Mouse (Mus musculus): ENCODE results near the gene Elmod1. TPM values are rescaled to one million over a fixed set of nuclear protein-coding genes. Genes with fewer than 3 reads are reported as not detected.

Elmod1 gene
- polyA plus RNA-seq, 1 experiment from 2014 or later = 0.36 TPM

- no peaks in the 10 kb centered on the region for H3K9me3 ChIP-seq
- DNase-seq (ENCODE audit: extremely low spot score, low spot score) = no peak
- no peaks in the 10 kb centered on the region for H3K36me3 ChIP-seq (replicated peaks)
- H3K4me3 ChIP-seq = no peak overlapping the region
- 18% methylated on average over 6 of the region's 6 CpGs for WGBS
- H3K4me1 ChIP-seq = peaks cover 4% of the 10 kb centered on the region; the same call in 1 of the 2 replicates
- H3K27ac ChIP-seq = no peak overlapping the region
- H3K27me3 ChIP-seq (ENCODE audit: poor library complexity, severe bottlenecking) = no peaks in the 10 kb centered on the region
These were observed 20.2 kb downstream of the Elmod1 start for GRCm38 (mm10) chr9:53954853-53955252.

- Histone ChIP-seq H3K4me3 (no peak overlapping the region), H3K4me1 (no peaks in the 10 kb centered on the region; the same call in 1 of the 2 replicates), H3K9me3 (no peaks in the 10 kb centered on the region), H3K27ac (no peak overlapping the region), H3K27me3 (ENCODE audit: poor library complexity, severe bottlenecking) (no peaks in the 10 kb centered on the region), H3K36me3 (replicated peaks) (no peaks in the 10 kb centered on the region)
- 90% methylated on average over 2 of the region's 2 CpGs for WGBS
- no peak for DNase-seq (ENCODE audit: extremely low spot score, low spot score)
These were observed 27.6 kb downstream of the Elmod1 start for GRCm38 (mm10) chr9:53947463-53947862.

GRCm38 (mm10) chr9:53938555-53938954 is 36.5 kb downstream of the Elmod1 start:
- H3K4me3 ChIP-seq = no peak overlapping the region
- H3K27ac ChIP-seq = no peak overlapping the region
- H3K4me1 ChIP-seq = peaks cover 8% of the 10 kb centered on the region
- no peaks in the 10 kb centered on the region for H3K27me3 ChIP-seq (ENCODE audit: poor library complexity, severe bottlenecking)
- WGBS = 92% methylated on average over 3 of the region's 3 CpGs
- no peaks in the 10 kb centered on the region for H3K36me3 ChIP-seq (replicated peaks)
- no peaks in the 10 kb centered on the region for H3K9me3 ChIP-seq
- DNase-seq (ENCODE audit: extremely low spot score, low spot score) = no peak

GRCm38 (mm10) chr9:53934179-53934578 is 40.9 kb downstream of the Elmod1 start:
- peak; percentile 42 for DNase-seq (ENCODE audit: extremely low spot score, low spot score)
- H3K9me3 ChIP-seq = no peaks in the 10 kb centered on the region
- peaks cover 8% of the 10 kb centered on the region for H3K4me1 ChIP-seq
- H3K27me3 ChIP-seq (ENCODE audit: poor library complexity, severe bottlenecking) = no peaks in the 10 kb centered on the region
- no peak overlapping the region for H3K4me3 ChIP-seq
- no peak overlapping the region for H3K27ac ChIP-seq
- 77% methylated on average over 13 of the region's 13 CpGs for WGBS
- no peaks in the 10 kb centered on the region for H3K36me3 ChIP-seq (replicated peaks)

GRCm38 (mm10) chr9:53933375-53933774 is 41.7 kb downstream of the Elmod1 start:
- DNase-seq (ENCODE audit: extremely low spot score, low spot score) = no peak
- WGBS = 91% methylated on average over 4 of the region's 4 CpGs
- H3K27ac ChIP-seq = no peak overlapping the region

GRCm38 (mm10) chr9:53930906-53931305 is 44.2 kb downstream of the Elmod1 start:
- no peak overlapping the region for H3K4me3 ChIP-seq
- H3K27me3 ChIP-seq (ENCODE audit: poor library complexity, severe bottlenecking) = no peaks in the 10 kb centered on the region
- H3K9me3 ChIP-seq = no peaks in the 10 kb centered on the region
- no peak for DNase-seq (ENCODE audit: extremely low spot score, low spot score)
- H3K4me1 ChIP-seq = peaks cover 3% of the 10 kb centered on the region
- H3K27ac ChIP-seq = no peak overlapping the region
- WGBS = 82% methylated on average over 7 of the region's 7 CpGs
- H3K36me3 ChIP-seq (replicated peaks) = no peaks in the 10 kb centered on the region

More at GRCm38 (mm10) chr9:53933375-53933774, 41.7 kb downstream of the Elmod1 start:
- Histone ChIP-seq H3K4me3 (no peak overlapping the region), H3K4me1 (peaks cover 8% of the 10 kb centered on the region), H3K27me3 (ENCODE audit: poor library complexity, severe bottlenecking) (no peaks in the 10 kb centered on the region), H3K36me3 (replicated peaks) (no peaks in the 10 kb centered on the region), H3K9me3 (no peaks in the 10 kb centered on the region)

GRCm38 (mm10) chr9:53921061-53921460 is 54.0 kb downstream of the Elmod1 start:
- Histone ChIP-seq H3K9me3 (0 out of 2 replicates have a peak, but pooled peaks cover 4% of the 10 kb centered on the region), H3K36me3 (replicated peaks) (no peaks in the 10 kb centered on the region), H3K27me3 (ENCODE audit: poor library complexity, severe bottlenecking) (no peaks in the 10 kb centered on the region), H3K4me1 (no peaks in the 10 kb centered on the region), H3K27ac (no peak overlapping the region), H3K4me3 (no peak overlapping the region)
- no peak for DNase-seq (ENCODE audit: extremely low spot score, low spot score)
- WGBS = 90% methylated on average over 1 of the region's 1 CpGs

- Histone ChIP-seq H3K9me3 (0 out of 2 replicates have a peak, but pooled peaks cover 4% of the 10 kb centered on the region), H3K4me3 (no peak overlapping the region), H3K4me1 (no peaks in the 10 kb centered on the region), H3K27ac (no peak overlapping the region), H3K27me3 (ENCODE audit: poor library complexity, severe bottlenecking) (no peaks in the 10 kb centered on the region), H3K36me3 (replicated peaks) (no peaks in the 10 kb centered on the region)
- WGBS = 80% methylated on average over 10 of the region's 10 CpGs
- DNase-seq (ENCODE audit: extremely low spot score, low spot score) = no peak
These were observed 59.0 kb downstream of the Elmod1 start for GRCm38 (mm10) chr9:53915929-53916721.

GRCm38 (mm10) chr9:53910823-53911222 is 64.3 kb downstream of the Elmod1 start:
- no peaks in the 10 kb centered on the region for H3K36me3 ChIP-seq (replicated peaks)
- no peak overlapping the region for H3K4me3 ChIP-seq
- H3K4me1 ChIP-seq = no peaks in the 10 kb centered on the region
- WGBS = 92% methylated on average over 2 of the region's 2 CpGs
- DNase-seq (ENCODE audit: extremely low spot score, low spot score) = no peak
- H3K9me3 ChIP-seq = no peaks in the 10 kb centered on the region
- no peaks in the 10 kb centered on the region for H3K27me3 ChIP-seq (ENCODE audit: poor library complexity, severe bottlenecking)
- H3K27ac ChIP-seq = no peak overlapping the region

GRCm38 (mm10) chr9:53910331-53910730 is 64.8 kb downstream of the Elmod1 start:
- Histone ChIP-seq H3K9me3 (no peaks in the 10 kb centered on the region), H3K27me3 (ENCODE audit: poor library complexity, severe bottlenecking) (no peaks in the 10 kb centered on the region), H3K36me3 (replicated peaks) (no peaks in the 10 kb centered on the region), H3K4me1 (no peaks in the 10 kb centered on the region), H3K27ac (no peak overlapping the region), H3K4me3 (no peak overlapping the region)
- DNase-seq (ENCODE audit: extremely low spot score, low spot score) = no peak
- WGBS = 92% methylated on average over 5 of the region's 5 CpGs

GRCm38 (mm10) chr9:53906798-53907197 is 68.3 kb downstream of the Elmod1 start:
- no peaks in the 10 kb centered on the region for H3K36me3 ChIP-seq (replicated peaks)
- WGBS = 90% methylated on average over 10 of the region's 10 CpGs

GRCm38 (mm10) chr9:53905418-53905817 is 69.7 kb downstream of the Elmod1 start:
- no peak for DNase-seq (ENCODE audit: extremely low spot score, low spot score)
- H3K36me3 ChIP-seq (replicated peaks) = no peaks in the 10 kb centered on the region
- no peak overlapping the region for H3K27ac ChIP-seq
- no peaks in the 10 kb centered on the region for H3K27me3 ChIP-seq (ENCODE audit: poor library complexity, severe bottlenecking)
- 47% methylated on average over 3 of the region's 3 CpGs for WGBS
- H3K4me1 ChIP-seq = no peaks in the 10 kb centered on the region
- H3K9me3 ChIP-seq = no peaks in the 10 kb centered on the region
- H3K4me3 ChIP-seq = no peak overlapping the region

More at GRCm38 (mm10) chr9:53906798-53907197, 68.3 kb downstream of the Elmod1 start:
- H3K27me3 ChIP-seq (ENCODE audit: poor library complexity, severe bottlenecking) = no peaks in the 10 kb centered on the region
- no peak overlapping the region for H3K27ac ChIP-seq
- no peaks in the 10 kb centered on the region for H3K4me1 ChIP-seq
- H3K4me3 ChIP-seq = no peak overlapping the region
- DNase-seq (ENCODE audit: extremely low spot score, low spot score) = no peak
- no peaks in the 10 kb centered on the region for H3K9me3 ChIP-seq

- DNase-seq (ENCODE audit: extremely low spot score, low spot score) = no peak
- WGBS = 91% methylated on average over 7 of the region's 7 CpGs
- H3K27ac ChIP-seq = no peak overlapping the region
- no peaks in the 10 kb centered on the region for H3K27me3 ChIP-seq (ENCODE audit: poor library complexity, severe bottlenecking)
- no peaks in the 10 kb centered on the region for H3K4me1 ChIP-seq
- no peaks in the 10 kb centered on the region for H3K9me3 ChIP-seq
- no peak overlapping the region for H3K4me3 ChIP-seq
- H3K36me3 ChIP-seq (replicated peaks) = no peaks in the 10 kb centered on the region
These were observed 71.8 kb downstream of the Elmod1 start for GRCm38 (mm10) chr9:53903215-53903842.

All from forebrain, embryonic 10.5 days (tissue).